Mouse (Mus musculus) heart, adult 8-10 months (tissue): ENCODE measurements around the gene Ndufa11. TPM values are rescaled to one million over a fixed set of nuclear protein-coding genes. Genes with fewer than 3 reads are reported as not detected.

Source experiments
- DNase-seq: peaks from one replicate; pipeline ENCODE4 v3.0.0; 2022; ENCODE audit warnings: low spot score
- total RNA-seq, 4 experiments: library from RNA; stranded (reverse); gene quantifications; 2 replicates each; pipeline ENCODE4 v1.2.4; 2022

The Ndufa11 gene
- 100 to 1,000 TPM; 804 to 980 (median 857) TPM for total RNA-seq

GRCm38 (mm10) chr17:56717363-56718058 is at the start of gene Ndufa11, which contains the start of gene Vmac:
Gene Ndufa11 (plus strand): TSS chr17:56717767.
Gene Vmac (minus strand): TSS chr17:56718022.
- DNase-seq: peak; percentile 93

GRCm38 (mm10) chr17:56668384-56669144 is 49.0 kb upstream of the Ndufa11 start:
- DNase-seq: peak; percentile 78

- DNase-seq: no peak
Observed at GRCm38 (mm10) chr17:56669766-56670165, 47.8 kb upstream of the Ndufa11 start.

GRCm38 (mm10) chr17:56672941-56673646 is 44.5 kb upstream of the Ndufa11 start, which contains the start of gene Ranbp3:
Gene Ranbp3 (plus strand): TSS chr17:56673294.
- peak; percentile 98 for DNase-seq

GRCm38 (mm10) chr17:56673647-56674416 is 43.7 kb upstream of the Ndufa11 start:
- DNase-seq: no peak

GRCm38 (mm10) chr17:56681791-56682190 is 35.8 kb upstream of the Ndufa11 start:
- no peak for DNase-seq

GRCm38 (mm10) chr17:56682880-56683279 is 34.7 kb upstream of the Ndufa11 start:
- no peak for DNase-seq

- DNase-seq: no peak
Observed at GRCm38 (mm10) chr17:56683546-56684140, 33.9 kb upstream of the Ndufa11 start.

GRCm38 (mm10) chr17:56684649-56685048 is 32.9 kb upstream of the Ndufa11 start:
- DNase-seq: no peak

- no peak for DNase-seq
Observed at GRCm38 (mm10) chr17:56686801-56687200, 30.8 kb upstream of the Ndufa11 start.

- no peak for DNase-seq
Observed at GRCm38 (mm10) chr17:56688045-56688444, 29.5 kb upstream of the Ndufa11 start.

- no peak for DNase-seq
Observed at GRCm38 (mm10) chr17:56688689-56689088, 28.9 kb upstream of the Ndufa11 start.

GRCm38 (mm10) chr17:56693395-56693794 is 24.2 kb upstream of the Ndufa11 start:
- DNase-seq: no peak

GRCm38 (mm10) chr17:56693851-56694310 is 23.7 kb upstream of the Ndufa11 start:
- peak; percentile 57 for DNase-seq

GRCm38 (mm10) chr17:56700451-56700850 is 17.1 kb upstream of the Ndufa11 start:
- DNase-seq: peak; percentile 20

GRCm38 (mm10) chr17:56703038-56703437 is 14.5 kb upstream of the Ndufa11 start:
- DNase-seq: no peak

- no peak for DNase-seq
Observed at GRCm38 (mm10) chr17:56706515-56706914, 11.1 kb upstream of the Ndufa11 start.

GRCm38 (mm10) chr17:56708692-56709091 is 8.9 kb upstream of the Ndufa11 start:
- DNase-seq: no peak

GRCm38 (mm10) chr17:56709708-56710107 is 7.9 kb upstream of the Ndufa11 start:
- no peak for DNase-seq

- DNase-seq: no peak
Observed at GRCm38 (mm10) chr17:56715360-56715759, 2.2 kb upstream of the Ndufa11 start.
